12 mouse cellular contexts compared by ENCODE assay signal in genomic region chr3:65919016-65919415, GRCm38 (mm10).
"Had no signal": no experiment of that assay in that cellular context is flagged by ENCODE, and none has a peak within 500 bp of the region (broad histone marks: within the 10 kb centered on the region; RNA-seq: fewer than 3 reads in every experiment).

No protein-coding gene starts in this region.

- DNase-seq: left cerebral cortex, postnatal 4 days; liver; liver, embryonic 13.5 days; liver, postnatal 0 days; lung, adult 18-20 months; lung, adult 2 months; lung, embryonic 14.5 days; lung, postnatal 10 days; lung, postnatal 14 days; lung, postnatal 36 days; lung, postnatal 4 days; midbrain, embryonic 14.5 days had no signal
